Mouse (Mus musculus): ENCODE results near the gene Endog.

- no peak for TF ChIP-seq CTCF (IDR thresholded peaks at IDR 0.05; ENCODE audit: extremely low read depth, insufficient read depth, insufficient read length, insufficient replicate concordance)
- no peak for TF ChIP-seq POLR2A (IDR thresholded peaks at IDR 0.05; ENCODE audit: low read depth, low read length)
Measured at GRCm38 (mm10) chr2:30164340-30164932, 6.9 kb upstream of the Endog start.

Data from spleen, adult 2 months (tissue).